13 mouse cellular contexts compared by ENCODE assay signal in genomic region chr15:27487059-27487458, GRCm38 (mm10). TPM values are rescaled to one million over a fixed set of nuclear protein-coding genes. Genes with fewer than 3 reads are reported as not detected.
DNase-seq lines count a peak whose midpoint lies in the region; ATAC-seq and TF ChIP-seq lines count a peak whose summit lies in the region.
"Had no signal": no experiment of that assay in that cellular context is flagged by ENCODE, and none has a peak within 500 bp of the region (broad histone marks: within the 10 kb centered on the region; RNA-seq: fewer than 3 reads in every experiment).

No protein-coding gene starts in this region.

- peak overlapping the region; percentile 58 for H3K27ac ChIP-seq in heart, embryonic 13.5 days (replicated peaks)
- no peak overlapping the region for H3K27ac ChIP-seq in lung, embryonic 16.5 days (ENCODE audit: low read length)
- H3K27ac ChIP-seq in CH12.LX (ENCODE audit: insufficient read depth, low read depth), result no peak overlapping the region
- H3K27ac ChIP-seq in hindbrain, embryonic 12.5 days, result peak overlapping the region; percentile 57
- H3K27ac ChIP-seq: lung, embryonic 15.5 days had no signal

- dilution Hi-C loops in CH12.LX (cut with MboI; ENCODE audit: extremely low pct_ligation_motif_present, extremely low pct_unique_long_range_greater_than_20kb, low sequenced_read_pairs), result no loop called here

- H3K4me3 ChIP-seq in heart, embryonic 13.5 days, result no peak overlapping the region
- H3K4me3 ChIP-seq in lung, embryonic 16.5 days (ENCODE audit: low read length), result no peak overlapping the region
- H3K4me3 ChIP-seq in CH12.LX (replicated peaks in 1 of 3; ENCODE audit: low read depth in 2 of 3, low read length in 2 of 3, poor library complexity in 1 of 3), result no peak overlapping the region
- H3K4me3 ChIP-seq in hindbrain, embryonic 12.5 days, result no peak overlapping the region
- H3K4me3 ChIP-seq: lung, embryonic 15.5 days had no signal

- 43% methylated on average over 8 of the region's 8 CpGs for WGBS in heart, embryonic 13.5 days
- 27% methylated on average over 8 of the region's 8 CpGs for WGBS in lung, embryonic 16.5 days
- 59% methylated on average over 8 of the region's 8 CpGs for WGBS in hindbrain, embryonic 12.5 days

- no peak for TF ChIP-seq CTCF in CH12.LX (conservative IDR thresholded peaks at IDR 0.05 in 1 of 2, IDR thresholded peaks at IDR 0.05 in 1 of 2; ENCODE audit: low read depth in 2 of 2, low read length in 2 of 2)

- TF ChIP-seq EP300 in CH12.LX (IDR thresholded peaks at IDR 0.05; ENCODE audit: low read length), result no peak

- peaks cover 67% of the 10 kb centered on the region for H3K4me1 ChIP-seq in heart, embryonic 13.5 days
- H3K4me1 ChIP-seq in lung, embryonic 16.5 days (replicated peaks; ENCODE audit: control insufficient read depth, insufficient read depth, low read length), result peaks cover 33% of the 10 kb centered on the region
- H3K4me1 ChIP-seq in CH12.LX (ENCODE audit: control insufficient read depth in 1 of 2, insufficient read depth in 2 of 2), result peaks cover 11 to 23% of the 10 kb centered on the region in 2 experiments
- H3K4me1 ChIP-seq in hindbrain, embryonic 12.5 days, result peaks cover 49% of the 10 kb centered on the region

- no peak for DNase-seq in heart, postnatal 14 days
- DNase-seq in lung, postnatal 4 days, result no peak
- no peak for DNase-seq in CH12.LX (ENCODE audit: extremely low read depth)
- no peak for DNase-seq in ovary, postnatal 10 days (ENCODE audit: low spot score)
- no peak for DNase-seq in urinary bladder, adult 18-20 months (ENCODE audit: low spot score in 2 of 2)
- DNase-seq: adrenal gland, postnatal 25 days; cerebellum, adult 11 months; kidney, postnatal 4 days had no signal

- no peak for TF ChIP-seq RAD21 in CH12.LX (IDR thresholded peaks at IDR 0.05; ENCODE audit: low read depth, low read length)

- no peak for ATAC-seq in heart, embryonic 13.5 days (ENCODE audit: extremely low read depth, insufficient number of reproducible peaks, low FRiP score, low TSS enrichment)
- ATAC-seq in lung, embryonic 16.5 days (ENCODE audit: low read depth), result no peak
- ATAC-seq in hindbrain, embryonic 12.5 days (ENCODE audit: low FRiP score), result no peak; the same call in 1 of the 2 replicates
- ATAC-seq: inflammation-experienced regulatory T-cells, adult 6 months had no signal

- H3K27me3 ChIP-seq in heart, embryonic 13.5 days (replicated peaks), result no peaks in the 10 kb centered on the region
- H3K27me3 ChIP-seq in lung, embryonic 16.5 days (ENCODE audit: control insufficient read depth, insufficient read depth, low read depth, low read length), result no peaks in the 10 kb centered on the region
- no peaks in the 10 kb centered on the region for H3K27me3 ChIP-seq in CH12.LX (replicated peaks)
- no peaks in the 10 kb centered on the region for H3K27me3 ChIP-seq in hindbrain, embryonic 12.5 days
- H3K27me3 ChIP-seq: lung, embryonic 15.5 days had no signal

- intact Hi-C loops in heart, postnatal 14 days (cut with DNase I), result no loop called here

- no peaks in the 10 kb centered on the region for H3K79me2 ChIP-seq in CH12.LX (replicated peaks; ENCODE audit: control insufficient read depth, extremely low read depth, insufficient read depth, poor library complexity, severe bottlenecking)

- no peaks in the 10 kb centered on the region for H3K9me3 ChIP-seq in heart, embryonic 13.5 days
- no peaks in the 10 kb centered on the region for H3K9me3 ChIP-seq in lung, embryonic 16.5 days (ENCODE audit: control insufficient read depth, low read length)
- H3K9me3 ChIP-seq in CH12.LX (replicated peaks; ENCODE audit: low read length), result no peaks in the 10 kb centered on the region
- H3K9me3 ChIP-seq in hindbrain, embryonic 12.5 days (replicated peaks), result no peaks in the 10 kb centered on the region
- H3K9me3 ChIP-seq: lung, embryonic 15.5 days had no signal

- TF ChIP-seq POLR2A in CH12.LX (IDR thresholded peaks at IDR 0.05; ENCODE audit: low read depth, low read length), result no peak

- in situ Hi-C loops in CH12.LX (cut with MboI; ENCODE audit: low pct_ligation_motif_present, low pct_unique_long_range_greater_than_20kb, low sequenced_read_pairs), result no loop called here

- no peaks in the 10 kb centered on the region for H3K36me3 ChIP-seq in heart, embryonic 13.5 days
- no peaks in the 10 kb centered on the region for H3K36me3 ChIP-seq in lung, embryonic 16.5 days (ENCODE audit: control insufficient read depth, insufficient read depth, low read length)
- peaks cover 0 to 13% of the 10 kb centered on the region in 2 experiments for H3K36me3 ChIP-seq in CH12.LX (replicated peaks in 1 of 2; ENCODE audit: control insufficient read depth in 1 of 2, insufficient read depth in 1 of 2, low read length in 1 of 2)
- no peaks in the 10 kb centered on the region for H3K36me3 ChIP-seq in hindbrain, embryonic 12.5 days
- H3K36me3 ChIP-seq: lung, embryonic 15.5 days had no signal

- peak overlapping the region; percentile 54 for H3K4me2 ChIP-seq in heart, embryonic 13.5 days
- 0 out of 2 replicates have a peak overlapping the region, but pooled peaks have one; percentile 7 for H3K4me2 ChIP-seq in lung, embryonic 16.5 days (ENCODE audit: low read depth, low read length)
- H3K4me2 ChIP-seq in CH12.LX (ENCODE audit: insufficient read depth, low read depth, poor library complexity, severe bottlenecking), result peak overlapping the region; percentile 71
- no peak overlapping the region for H3K4me2 ChIP-seq in hindbrain, embryonic 12.5 days (replicated peaks)
- H3K4me2 ChIP-seq: lung, embryonic 15.5 days had no signal

- H3K9ac ChIP-seq in heart, embryonic 13.5 days, result peak overlapping the region; percentile 65
- H3K9ac ChIP-seq in lung, embryonic 16.5 days (ENCODE audit: low read length), result no peak overlapping the region
- H3K9ac ChIP-seq in CH12.LX (ENCODE audit: insufficient read depth, low read depth), result no peak overlapping the region
- no peak overlapping the region for H3K9ac ChIP-seq in hindbrain, embryonic 12.5 days
- H3K9ac ChIP-seq: lung, embryonic 15.5 days had no signal

TF ChIP-seq in CH12.LX, 34 proteins besides CTCF, POLR2A, EP300 and RAD21:
- TF ChIP-seq ETS1 (conservative IDR thresholded peaks at IDR 0.05; ENCODE audit: low read depth, low read length) (no peak), KAT2A (IDR thresholded peaks at IDR 0.05; ENCODE audit: insufficient replicate concordance, low read length) (no peak), JUND (conservative IDR thresholded peaks at IDR 0.05; ENCODE audit: low read depth, low read length) (no peak), NELFE (IDR thresholded peaks at IDR 0.05; ENCODE audit: low read depth, low read length) (no peak), ZKSCAN1 (IDR thresholded peaks at IDR 0.05; ENCODE audit: borderline replicate concordance, low read depth, low read length) (no peak), GABPA (IDR thresholded peaks at IDR 0.05; ENCODE audit: insufficient replicate concordance, low read depth, low read length) (no peak), BHLHE40 (IDR thresholded peaks at IDR 0.05; ENCODE audit: low read depth, low read length) (no peak), MEF2A (IDR thresholded peaks at IDR 0.05; ENCODE audit: borderline replicate concordance, low read depth, low read length) (no peak), E2F4 (IDR thresholded peaks at IDR 0.05; ENCODE audit: insufficient replicate concordance, low read depth, low read length) (no peak), CHD1 (IDR thresholded peaks at IDR 0.05; ENCODE audit: low read depth, low read length) (no peak), MAFK (IDR thresholded peaks at IDR 0.05; ENCODE audit: insufficient replicate concordance, low read length) (no peak), PAX5 (IDR thresholded peaks at IDR 0.05; ENCODE audit: low read length) (no peak), SMC3 (IDR thresholded peaks at IDR 0.05; ENCODE audit: low read depth, low read length) (no peak), MYC (IDR thresholded peaks at IDR 0.05; ENCODE audit: low read depth, low read length) (no peak), ELF1 (IDR thresholded peaks at IDR 0.05; ENCODE audit: low read depth, low read length) (no peak), TBP (conservative IDR thresholded peaks at IDR 0.05; ENCODE audit: low read depth, low read length) (no peak), CHD2 (IDR thresholded peaks at IDR 0.05; ENCODE audit: low read length) (no peak)

RNA-seq across cellular contexts. Expression of gene Ank, which starts 20.6 kb away (rescaled TPM):
- 9.1 and 10.6 TPM in 2 replicates for polyA plus RNA-seq in heart, embryonic 13.5 days (2015; fragmentation: Nextera tagmentation; extraction: Ambion mirVana)
- total RNA-seq in heart, postnatal 14 days (2021), result 100 to 1,000 TPM; 176 to 186 TPM
- 5.0 and 5.7 TPM in 2 replicates for polyA plus RNA-seq in lung, embryonic 16.5 days (2015; fragmentation: Nextera tagmentation; extraction: Ambion mirVana)
- total RNA-seq in CH12.LX (2012; rRNA removed), result 2.3 and 4.6 TPM in 2 replicates
- 6.4 and 8.6 TPM in 2 replicates for total RNA-seq in CH12.LX (2014; rRNA removed)
- polyA plus RNA-seq in CH12.LX (2012; ENCODE audit: insufficient read length, low read depth), result 8.1 and 12.4 TPM in 2 replicates
- polyA plus RNA-seq in hindbrain, embryonic 12.5 days (2016; fragmentation: Nextera tagmentation; extraction: Ambion mirVana), result 15.2 and 15.7 TPM in 2 replicates

Comparison
In these comparisons a context has a peak if more than half of its experiments do, and no peak if none do; other contexts are left out.
1. H3K27ac ChIP-seq: peak in heart, embryonic 13.5 days (single experiment) and hindbrain, embryonic 12.5 days (single experiment); none in lung, embryonic 16.5 days (single experiment) and CH12.LX (single experiment).